Mouse (Mus musculus): ENCODE results near the gene Slc30a4. TPM values are rescaled to one million over a fixed set of nuclear protein-coding genes. Genes with fewer than 3 reads are reported as not detected.

The Slc30a4 gene
- polyA plus RNA-seq, 1 experiment from 2014 or later = 9.6 TPM

DNA sequence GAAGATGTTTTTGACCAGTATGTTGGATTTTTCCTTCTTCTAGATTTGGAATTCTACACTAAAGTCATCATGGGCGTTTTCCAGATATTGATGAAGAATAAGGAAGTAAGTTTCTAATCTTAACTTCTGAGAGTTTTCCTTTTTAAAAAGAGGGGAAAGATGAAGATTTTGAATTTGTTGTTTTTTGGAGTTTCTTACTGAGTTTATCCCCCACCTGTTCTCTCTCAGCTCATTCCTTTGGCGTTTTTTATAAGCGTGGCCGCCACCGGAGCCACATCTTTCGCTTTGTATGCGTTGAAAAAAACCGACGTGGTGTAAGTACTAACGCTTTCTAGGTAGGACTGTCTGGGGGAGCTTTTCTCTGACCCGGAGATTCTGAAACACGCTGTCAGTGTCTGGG, 64.4 kb downstream of the Slc30a4 start:
- Histone ChIP-seq H3K9me3 (no peaks in the 10 kb centered on the region), H3K4me1 (0 out of 2 replicates have a peak, but pooled peaks cover 4% of the 10 kb centered on the region), H3K4me2 (peak overlapping the region; percentile 83), H3K27ac (no peak overlapping the region), H3K36me3 (peaks cover 5% of the 10 kb centered on the region; the same call in 1 of the 2 replicates), H3K4me3 (replicated peaks) (peak overlapping the region; percentile 44), H3K9ac (no peak overlapping the region), H3K27me3 (replicated peaks) (0 out of 2 replicates have a peak, but pooled peaks cover 3% of the 10 kb centered on the region)
- 35% methylated on average over 12 of the region's 12 CpGs for WGBS
- no peak for ATAC-seq (ENCODE audit: insufficient read depth, low FRiP score, low read depth)

- WGBS = 2% methylated on average over 36 of the region's 36 CpGs
- H3K27ac ChIP-seq = no peak overlapping the region
- peak; percentile 84 for ATAC-seq (ENCODE audit: insufficient read depth, low FRiP score, low read depth)
- peaks cover 7% of the 10 kb centered on the region; the same call in 1 of the 2 replicates for H3K36me3 ChIP-seq
- H3K4me1 ChIP-seq = 0 out of 2 replicates have a peak, but pooled peaks cover 4% of the 10 kb centered on the region
- H3K27me3 ChIP-seq (replicated peaks) = 0 out of 2 replicates have a peak, but pooled peaks cover 3% of the 10 kb centered on the region
- no peaks in the 10 kb centered on the region for H3K9me3 ChIP-seq
- peak overlapping the region; percentile 44 for H3K4me3 ChIP-seq (replicated peaks)
- H3K4me2 ChIP-seq = peak overlapping the region; percentile 83
- no peak overlapping the region for H3K9ac ChIP-seq
These were observed 64.9 kb downstream of the Slc30a4 start for GRCm38 (mm10) chr2:122637526-122637997.

GRCm38 (mm10) chr2:122636686-122637085, 65.8 kb downstream of the Slc30a4 start, which contains the start of gene AA467197:
Gene AA467197, plus strand, starts transcription at chr2:122636986.
- WGBS = 40% methylated on average over 3 of the region's 3 CpGs
- Histone ChIP-seq H3K4me2 (peak within 1 kb of the TSS; percentile 83), H3K27ac (no peak within 1 kb of the TSS), H3K9ac (no peak within 1 kb of the TSS), H3K4me3 (replicated peaks) (peak within 1 kb of the TSS; percentile 44), H3K4me1 (peaks cover 9% of the 10 kb centered on the region; the same call in 1 of the 2 replicates), H3K36me3 (peaks cover 7% of the 10 kb centered on the region; the same call in 1 of the 2 replicates), H3K27me3 (replicated peaks) (0 out of 2 replicates have a peak, but pooled peaks cover 3% of the 10 kb centered on the region), H3K9me3 (no peaks in the 10 kb centered on the region)
- ATAC-seq (ENCODE audit: insufficient read depth, low FRiP score, low read depth) = no peak

MicroRNA genes within 50 kb of the gene (microRNA counts, 519-probe panel; counts per million panel counts)
- not detected for microRNA mmu-miR-147

Small RNA genes within 50 kb of the gene (microRNA-seq; reads per million reads assigned to microRNA genes)
- 21.1 reads per million, percentile 33 among the genes with 10 or more reads in this experiment for gene Mir147

Other genes starting within 250 kb of the Slc30a4 start
- 0.13 and 0.14 TPM in 2 replicates for gene Gm14085, start 217.7 kb downstream of the Slc30a4 start, polyA plus RNA-seq (2015; fragmentation: Nextera tagmentation; extraction: Ambion mirVana)
- 22.4 and 28.5 TPM in 2 replicates for gene Gatm, start 91.4 kb downstream of the Slc30a4 start, polyA plus RNA-seq (2015; fragmentation: Nextera tagmentation; extraction: Ambion mirVana)
- gene AA467197, start 65.7 kb downstream of the Slc30a4 start, polyA plus RNA-seq (2015; fragmentation: Nextera tagmentation; extraction: Ambion mirVana) = 12.2 and 15.2 TPM in 2 replicates
- gene Bloc1s6, start 35.8 kb upstream of the Slc30a4 start, polyA plus RNA-seq (2015; fragmentation: Nextera tagmentation; extraction: Ambion mirVana) = 43.4 and 50.0 TPM in 2 replicates
- 30.0 TPM in 2 replicates for gene Sqor, start 62.6 kb upstream of the Slc30a4 start, polyA plus RNA-seq (2015; fragmentation: Nextera tagmentation; extraction: Ambion mirVana)